ENCODE assay signal across 9 mouse cellular contexts in genomic region chr1:84935668-84936067, GRCm38 (mm10). TPM values are rescaled to one million over a fixed set of nuclear protein-coding genes. Genes with fewer than 3 reads are reported as not detected.
DNase-seq lines count a peak whose midpoint lies in the region; ATAC-seq lines count a peak whose summit lies in the region.
"Had no signal": no experiment of that assay in that cellular context is flagged by ENCODE, and none has a peak within 500 bp of the region (broad histone marks: within the 10 kb centered on the region; RNA-seq: fewer than 3 reads in every experiment).

No protein-coding gene starts in this region.

- intact Hi-C loops in gastrocnemius, postnatal 14 days (cut with DNase I; ENCODE audit: low total_unique reads) = no loop called here

- peak overlapping the region; percentile 92 for H3K27ac ChIP-seq in midbrain, embryonic 15.5 days
- H3K27ac ChIP-seq: embryonic facial prominence, embryonic 13.5 days had no signal

- peaks cover 19% of the 10 kb centered on the region for H3K4me1 ChIP-seq in midbrain, embryonic 15.5 days

- ATAC-seq in midbrain, embryonic 15.5 days (replicated peaks) = no peak

- H3K27me3 ChIP-seq in midbrain, embryonic 15.5 days (replicated peaks) = no peaks in the 10 kb centered on the region

- peak; percentile 84 to 85 for DNase-seq in adrenal gland, adult (ENCODE audit: inconsistent age in 2 of 2, low spot score in 1 of 2)
- no peak for DNase-seq in adrenal gland, postnatal 4 days (ENCODE audit: low spot score in 2 of 2)
- peak; percentile 34 for DNase-seq in urinary bladder, postnatal 25 days (ENCODE audit: low spot score)
- DNase-seq in urinary bladder, postnatal 10 days (ENCODE audit: low spot score) = no peak
- DNase-seq in gastrocnemius, postnatal 14 days = peak; percentile 27
- DNase-seq in layer of hippocampus, postnatal 14 days (ENCODE audit: low spot score in 2 of 2) = peak; percentile 71 to 87
- no peak for DNase-seq in embryo, embryonic 10 days (ENCODE audit: low spot score)

- WGBS in midbrain, embryonic 15.5 days = 71% methylated on average over 9 of the region's 9 CpGs

- no peaks in the 10 kb centered on the region for H3K9me3 ChIP-seq in midbrain, embryonic 15.5 days
- H3K9me3 ChIP-seq: embryonic facial prominence, embryonic 13.5 days had no signal

- 0 out of 2 replicates have a peak overlapping the region, but pooled peaks have one; percentile 80 for H3K9ac ChIP-seq in midbrain, embryonic 15.5 days

- H3K4me2 ChIP-seq in midbrain, embryonic 15.5 days = peak overlapping the region; percentile 54

- H3K4me3 ChIP-seq in midbrain, embryonic 15.5 days = peak overlapping the region; percentile 66

- no peaks in the 10 kb centered on the region for H3K36me3 ChIP-seq in midbrain, embryonic 15.5 days (replicated peaks)
- H3K36me3 ChIP-seq: embryonic facial prominence, embryonic 13.5 days had no signal

RNA-seq across cellular contexts. Expression of gene Slc16a14, which starts 0.7 kb away (rescaled TPM):
- 1 to 10 TPM; 3.6 to 5.1 TPM for total RNA-seq in adrenal gland, postnatal 4 days (2021)
- total RNA-seq in gastrocnemius, postnatal 14 days (2021) = under 1 TPM; 0.27 to 0.38 TPM
- 10 to 100 TPM; 22.0 to 26.0 TPM for total RNA-seq in layer of hippocampus, postnatal 14 days (2021)
- 21.5 and 25.1 TPM in 2 replicates for polyA plus RNA-seq in midbrain, embryonic 15.5 days (2015; fragmentation: Nextera tagmentation; extraction: Ambion mirVana)

Comparison
In these comparisons a context has a peak if more than half of its experiments do, and no peak if none do; other contexts are left out.
1. DNase-seq: peak in adrenal gland, adult (2 of 2), urinary bladder, postnatal 25 days (single experiment), gastrocnemius, postnatal 14 days (single experiment) and layer of hippocampus, postnatal 14 days (2 of 2); none in adrenal gland, postnatal 4 days (0 of 2), urinary bladder, postnatal 10 days (single experiment) and embryo, embryonic 10 days (single experiment).